Mouse (Mus musculus) urinary bladder, postnatal 25 days (tissue): Measurements from ENCODE around the gene Clic3.

Experiments
- DNase-seq: peaks from one replicate; pipeline ENCODE4 v3.0.0; 2022; ENCODE audit warnings: low spot score

Clic3 gene

DNA sequence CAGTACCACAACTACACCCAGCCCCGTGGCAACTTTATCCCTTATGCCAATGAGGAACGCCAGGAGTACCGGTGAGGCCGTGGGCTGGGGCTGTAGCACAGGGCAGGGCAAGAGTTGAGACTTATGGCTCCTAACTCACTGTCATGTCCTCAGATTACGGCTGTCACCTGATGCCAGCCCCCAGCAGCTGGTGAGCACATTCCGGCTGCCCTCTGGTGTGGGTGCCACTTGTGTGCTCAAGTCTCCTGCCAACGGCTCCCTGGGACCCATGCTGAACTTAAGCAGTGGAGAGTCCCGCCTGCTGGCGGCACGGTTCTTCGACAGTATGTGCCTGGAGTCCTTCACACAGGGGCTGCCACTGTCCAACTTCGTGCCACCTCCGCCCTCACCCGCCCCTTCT lies 14.0 kb upstream of the Clic3 start:
- DNase-seq = no peak

- DNase-seq = no peak
Measured at GRCm38 (mm10) chr2:25450853-25451647, 5.6 kb upstream of the Clic3 start.

DNA sequence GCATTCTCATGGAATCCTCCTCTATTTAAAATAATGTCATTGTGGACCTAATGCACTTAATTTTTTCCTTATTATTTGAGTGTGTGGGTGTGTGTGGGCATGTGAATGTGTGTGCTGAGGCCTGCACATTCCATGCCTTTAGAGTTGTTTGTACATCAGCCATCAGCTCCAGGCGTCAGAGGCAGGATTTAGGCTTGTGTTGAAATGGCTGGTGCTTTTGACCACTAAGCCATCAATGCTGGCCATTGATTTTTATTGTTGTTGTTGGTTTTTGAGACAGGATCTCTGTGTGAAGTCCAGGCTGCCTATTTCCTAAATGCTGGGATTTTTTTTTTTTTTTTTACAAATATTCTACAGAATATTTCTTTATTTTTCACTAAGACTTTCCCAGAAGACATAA lies 3.7 kb upstream of the Clic3 start:
- DNase-seq = no peak

DNA sequence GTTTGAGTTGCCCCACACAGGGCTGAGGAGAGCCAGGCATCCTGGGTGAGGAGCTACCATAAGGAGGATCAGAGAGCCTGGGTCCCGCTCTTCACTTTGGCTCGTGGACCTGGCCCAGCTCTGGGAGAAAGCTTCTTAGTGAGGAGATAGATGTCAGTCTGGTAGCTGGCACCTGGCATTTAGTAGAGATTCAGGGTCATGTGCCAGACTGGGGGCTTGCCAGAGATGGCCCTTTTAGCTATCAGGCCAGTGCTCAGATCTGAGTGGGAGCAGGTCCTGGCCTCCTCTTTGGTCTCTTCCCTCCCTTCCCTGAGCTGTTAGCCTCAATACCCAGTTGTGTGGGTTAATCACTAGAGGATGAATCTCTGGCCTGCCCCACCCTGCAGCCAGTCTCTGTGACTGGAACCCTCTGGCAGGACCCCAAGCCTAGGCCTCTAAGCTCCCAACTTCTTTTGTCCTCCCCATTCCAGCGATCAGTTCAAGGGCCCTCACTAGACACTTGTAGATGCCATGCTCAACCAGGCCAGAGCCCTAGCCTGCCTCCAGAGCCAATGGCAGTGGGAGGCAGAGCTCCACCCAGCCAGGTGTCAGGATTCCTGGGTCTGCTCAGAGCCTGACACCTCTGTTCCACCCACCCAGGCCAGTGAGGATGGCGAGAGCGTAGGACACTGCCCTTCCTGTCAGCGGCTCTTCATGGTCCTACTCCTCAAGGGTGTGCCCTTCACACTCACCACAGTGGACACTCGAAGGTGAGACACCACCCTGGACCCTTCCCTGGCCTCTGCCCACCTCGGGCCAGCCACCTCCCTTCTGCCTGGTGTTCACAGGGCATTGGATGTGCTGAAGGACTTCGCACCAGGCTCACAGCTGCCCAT lies 621 bp downstream of the Clic3 start:
- no peak for DNase-seq

DNA sequence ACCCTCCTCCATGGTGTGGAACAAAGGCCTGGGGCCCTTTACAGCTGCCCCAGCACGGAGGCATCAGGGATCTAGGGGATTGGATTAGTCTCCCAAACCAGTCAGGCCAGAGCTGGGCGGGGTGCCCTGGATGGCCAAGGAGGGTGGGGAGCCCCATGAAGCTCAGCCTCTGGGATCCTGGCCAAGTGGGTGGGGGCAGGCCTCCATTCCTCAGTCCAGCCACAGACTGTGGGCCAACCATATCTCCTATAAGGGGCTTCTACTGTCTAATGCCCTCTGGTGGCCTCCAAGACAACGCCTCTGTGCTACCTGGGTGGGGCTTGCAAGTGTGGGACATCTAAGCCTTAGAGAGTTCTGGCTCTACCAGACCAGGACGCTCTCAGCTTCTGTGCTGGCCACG lies 2.3 kb downstream of the Clic3 start:
- peak; percentile 69 for DNase-seq

DNA sequence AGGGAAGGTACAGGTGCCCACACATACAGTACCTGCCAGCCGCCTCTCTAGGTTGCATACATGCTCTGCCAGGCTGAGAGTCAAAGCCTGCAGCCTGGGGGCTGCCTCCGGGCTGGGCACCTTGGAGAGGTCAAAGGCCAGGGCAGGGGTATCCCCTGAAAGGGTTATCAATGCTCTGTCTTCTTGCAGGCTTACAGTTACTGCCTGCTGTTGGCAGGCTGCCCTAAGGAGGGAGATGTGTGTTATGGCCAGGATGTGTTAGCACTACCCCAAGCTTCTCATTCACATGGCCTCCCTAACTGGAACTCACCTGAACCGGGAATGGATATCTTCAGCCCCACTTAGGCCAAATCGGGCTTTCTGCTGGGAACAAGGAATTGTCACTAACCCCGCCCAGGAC lies 3.5 kb downstream of the Clic3 start:
- no peak for DNase-seq

GRCm38 (mm10) chr2:25460551-25461309 lies 4.1 kb downstream of the Clic3 start, which contains the start of gene Paxx:
Paxx (minus strand) TSS chr2:25461094.
- DNase-seq = peak; percentile 81

- DNase-seq = no peak
Measured at GRCm38 (mm10) chr2:25461407-25461806, 4.8 kb downstream of the Clic3 start.

- no peak for DNase-seq
Measured at GRCm38 (mm10) chr2:25463630-25464029, 7.0 kb downstream of the Clic3 start.

- DNase-seq = no peak
Measured at GRCm38 (mm10) chr2:25465256-25465655, 8.6 kb downstream of the Clic3 start.

GRCm38 (mm10) chr2:25465816-25466635 lies 9.4 kb downstream of the Clic3 start:
- no peak for DNase-seq

GRCm38 (mm10) chr2:25467606-25468303 lies 11.1 kb downstream of the Clic3 start:
- no peak for DNase-seq

DNA sequence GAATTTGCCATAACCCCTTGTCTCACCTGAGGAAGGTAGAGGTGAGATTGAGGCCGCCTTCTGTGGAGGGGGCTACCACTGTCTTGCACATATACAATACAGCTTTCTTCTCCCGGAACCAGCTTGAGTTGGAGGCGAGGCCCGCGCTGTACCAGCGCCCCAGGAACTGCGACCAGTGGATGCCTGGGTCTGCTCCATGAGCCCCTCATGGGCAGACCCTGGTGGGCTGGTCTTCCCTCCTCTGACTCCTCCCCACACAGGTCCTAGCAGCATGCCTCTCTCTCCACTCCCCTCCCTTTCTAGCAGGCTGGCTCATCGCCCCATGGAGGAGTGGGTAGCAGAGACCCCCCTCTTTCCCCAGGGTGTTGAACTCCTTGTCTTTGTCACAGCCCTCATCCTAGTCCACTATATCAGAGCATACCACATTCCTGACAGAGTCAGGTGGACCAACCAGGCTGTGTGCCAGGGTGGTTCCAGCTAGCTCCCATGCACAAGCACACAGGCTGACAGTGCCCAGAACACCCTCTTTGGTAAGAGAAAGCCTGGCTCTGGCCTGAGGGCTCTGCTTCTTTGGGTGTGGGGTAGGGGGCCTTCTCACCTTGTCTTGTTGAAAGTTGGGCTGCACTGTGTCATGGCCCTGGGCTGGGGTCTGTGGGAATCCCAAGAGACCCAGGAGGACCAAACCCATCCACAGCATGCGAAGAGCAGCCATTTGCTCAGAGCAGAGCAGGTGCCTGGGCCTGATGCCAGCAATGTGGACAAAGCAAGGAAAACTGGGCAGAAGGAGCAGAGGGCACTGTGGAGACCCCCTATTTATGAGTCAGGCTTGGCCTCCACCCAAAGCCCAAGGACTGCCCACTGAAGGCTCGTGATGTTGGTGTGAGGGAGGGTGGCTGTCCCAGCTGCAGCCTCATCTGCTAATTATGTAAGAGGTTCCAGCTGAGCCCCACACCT lies 12.6 kb downstream of the Clic3 start:
- DNase-seq = no peak

DNA sequence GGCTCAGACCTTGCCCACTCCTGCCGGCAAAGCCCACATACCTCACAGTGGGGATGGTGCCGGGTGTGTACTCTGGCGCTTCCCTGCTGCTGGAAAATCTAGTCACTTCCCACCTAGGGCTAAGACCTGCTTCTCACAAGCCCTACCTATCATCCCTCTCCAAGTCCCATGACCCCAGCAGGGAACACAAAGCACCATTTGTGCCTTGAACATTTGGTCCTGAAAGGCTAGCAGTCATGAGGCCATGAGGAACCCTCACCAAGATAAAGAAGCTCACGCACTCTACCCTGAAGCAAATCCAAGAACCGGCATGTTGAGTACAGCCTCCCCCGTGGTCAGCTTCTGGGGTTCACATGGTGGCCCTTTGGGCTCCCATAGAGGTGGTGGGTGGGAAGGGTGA lies 13.3 kb downstream of the Clic3 start, which contains the start of gene Ptgds:
TSS of gene Ptgds (minus strand) at position 78 of the 400 bp plus-strand sequence.
- no peak for DNase-seq

GRCm38 (mm10) chr2:25472550-25472949 lies 15.9 kb downstream of the Clic3 start:
- no peak for DNase-seq

DNA sequence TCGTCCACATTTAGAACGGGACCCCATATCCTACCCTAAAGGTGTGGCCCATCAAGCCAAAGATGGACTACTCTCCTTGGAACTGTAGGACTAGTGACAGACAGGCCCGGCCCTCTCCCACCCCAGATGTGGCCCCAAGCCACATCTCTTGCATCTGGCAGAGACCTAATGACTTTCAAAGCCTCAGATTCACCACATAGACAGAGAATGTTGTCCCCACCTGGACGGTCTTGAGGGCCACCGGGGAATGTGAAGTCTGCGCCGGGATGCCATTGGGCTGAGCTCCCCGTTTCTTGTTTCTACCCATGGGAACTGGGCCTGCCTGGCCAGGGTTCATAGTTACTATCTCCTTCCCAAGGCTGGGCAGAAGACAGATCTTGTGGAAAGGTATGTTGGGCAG lies 20.9 kb downstream of the Clic3 start:
- DNase-seq = no peak

GRCm38 (mm10) chr2:25477967-25478675 lies 21.5 kb downstream of the Clic3 start:
- no peak for DNase-seq

GRCm38 (mm10) chr2:25479551-25480311 lies 23.1 kb downstream of the Clic3 start:
- DNase-seq = no peak
